Mouse (Mus musculus) embryo, embryonic 9.5 days (tissue): ENCODE results near the gene Necap2.
A peak's percentile ranks its signal among the peaks of the same experiment; 100 is the strongest.

ENCODE experiments used
- DNase-seq: peaks from one replicate; pipeline ENCODE4 v3.0.0-alpha.2; 2017; ENCODE audit errors: extremely low spot score

Necap2 gene

DNA sequence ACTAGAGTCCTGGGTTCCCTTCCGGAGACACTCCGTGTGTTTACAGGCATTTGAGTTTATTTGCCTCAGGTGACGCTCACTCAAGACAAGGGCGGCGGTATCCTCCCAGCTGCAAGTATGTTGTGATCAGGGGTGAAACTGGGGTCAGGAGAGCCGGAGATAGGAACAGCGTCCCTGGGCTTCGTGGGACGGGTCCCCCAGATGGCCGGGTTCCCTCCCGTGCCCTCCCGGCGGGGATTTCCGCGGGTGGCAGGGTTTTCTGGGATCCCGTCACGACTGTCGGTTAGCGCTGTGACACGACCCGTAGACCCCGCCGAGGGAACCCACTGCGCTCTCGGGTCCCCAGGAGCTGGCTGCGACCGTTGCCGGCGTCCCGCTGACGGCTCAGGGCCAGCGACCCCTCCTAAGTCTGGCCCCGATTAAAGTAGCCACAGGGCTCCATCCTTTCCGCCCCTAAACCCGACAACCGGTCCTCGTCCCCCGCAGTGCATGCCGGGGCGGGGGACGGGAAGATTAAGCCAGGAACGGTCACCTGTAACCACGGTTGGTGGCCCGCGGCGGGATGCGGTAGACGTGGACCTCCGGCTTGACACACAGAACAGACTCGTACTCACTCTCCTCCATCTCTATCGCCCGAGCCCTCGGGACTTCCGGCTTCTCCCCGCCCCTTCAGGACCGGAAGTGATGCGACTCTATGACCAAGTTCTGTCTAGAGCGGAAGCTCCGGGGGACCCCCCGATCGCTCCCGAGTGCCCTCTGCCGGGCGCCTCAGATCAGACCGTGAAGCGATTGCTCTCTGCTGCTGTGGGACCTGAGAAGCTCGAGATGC is at the start of gene Necap2:
Gene Necap2 (minus strand): TSS at position 677 of the 829 bp plus-strand sequence.
- DNase-seq: peak; percentile 93

GRCm38 (mm10) chr4:141123065-141123464 is 44.9 kb upstream of the Necap2 start:
- no peak for DNase-seq

- no peak for DNase-seq
These were observed 44.5 kb upstream of the Necap2 start for GRCm38 (mm10) chr4:141122663-141123062.

GRCm38 (mm10) chr4:141120700-141121099 is 42.5 kb upstream of the Necap2 start:
- DNase-seq: peak; percentile 80

DNA sequence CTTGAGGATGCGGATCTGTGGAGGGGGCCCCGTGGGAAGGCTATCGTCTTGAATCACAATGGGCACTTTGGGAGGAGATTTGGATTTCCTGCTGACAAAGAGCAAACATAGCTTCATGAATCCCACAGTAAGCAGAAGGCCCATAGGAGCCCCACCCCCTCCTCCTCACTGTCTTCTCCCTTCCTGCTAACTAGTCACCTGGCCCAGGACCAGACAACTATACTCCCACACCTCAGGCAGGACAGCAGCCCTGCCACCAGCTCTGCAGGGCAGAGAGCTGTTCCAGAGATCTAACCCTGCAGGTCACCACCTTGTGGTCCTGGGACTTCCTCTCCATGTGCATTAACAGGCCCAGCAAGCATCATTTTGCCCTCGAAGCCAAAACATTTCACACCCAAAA is 40.5 kb upstream of the Necap2 start:
- DNase-seq: no peak

- DNase-seq: no peak
These were observed 37.2 kb upstream of the Necap2 start for GRCm38 (mm10) chr4:141115398-141115797.

- no peak for DNase-seq
These were observed 36.4 kb upstream of the Necap2 start for GRCm38 (mm10) chr4:141114521-141114981.

GRCm38 (mm10) chr4:141113831-141114230 is 35.7 kb upstream of the Necap2 start:
- no peak for DNase-seq

DNA sequence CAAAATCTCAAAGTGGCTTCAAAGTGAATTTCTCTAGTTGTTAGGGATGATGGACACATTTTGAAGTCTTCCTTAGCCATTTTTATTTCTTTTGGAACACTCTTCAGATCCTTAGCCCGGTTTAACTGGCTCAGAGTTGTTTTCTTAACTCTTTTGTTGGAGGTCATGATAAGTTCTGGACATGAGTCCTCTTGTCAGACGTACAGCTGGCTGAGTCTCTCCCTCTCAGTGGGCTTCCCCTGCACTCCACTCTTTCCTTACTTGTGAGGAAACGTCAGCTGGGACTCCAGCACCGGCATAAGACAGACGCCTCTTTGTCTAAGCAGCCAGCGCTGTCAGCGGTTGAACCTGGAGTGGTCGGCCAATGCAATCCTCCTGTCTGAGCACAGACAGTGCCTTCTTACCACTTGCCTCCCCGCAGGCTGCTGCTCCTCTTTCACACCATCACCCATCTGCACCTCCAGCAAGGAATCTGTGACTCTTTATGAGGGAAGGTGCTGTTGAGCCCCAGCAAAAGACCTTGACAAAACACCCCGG is 30.1 kb upstream of the Necap2 start:
- DNase-seq: no peak

- DNase-seq: no peak
These were observed 28.5 kb upstream of the Necap2 start for GRCm38 (mm10) chr4:141106526-141107183.

GRCm38 (mm10) chr4:141101855-141102254 is 23.7 kb upstream of the Necap2 start:
- DNase-seq: peak; percentile 26

GRCm38 (mm10) chr4:141101291-141101690 is 23.1 kb upstream of the Necap2 start:
- no peak for DNase-seq

DNA sequence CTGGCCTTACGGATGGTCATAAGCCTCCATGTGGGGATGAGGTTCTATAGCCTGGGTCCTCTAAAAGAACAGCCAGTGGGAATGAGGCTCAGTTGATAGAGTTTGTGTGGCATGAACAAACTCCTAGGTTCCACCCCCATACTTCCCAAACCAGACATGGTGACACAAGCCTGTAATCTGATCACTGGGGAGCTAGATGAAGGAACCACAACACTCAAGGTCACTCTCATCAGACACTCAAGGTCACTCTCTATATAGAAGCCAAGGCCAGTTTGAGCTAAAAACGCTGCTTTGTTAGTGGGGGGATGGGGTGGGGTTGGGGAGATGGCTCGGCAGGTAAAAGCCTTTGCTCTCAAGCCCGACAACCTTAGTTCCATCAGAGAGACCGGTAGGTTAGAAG is 21.8 kb upstream of the Necap2 start:
- DNase-seq: no peak

GRCm38 (mm10) chr4:141098935-141099334 is 20.8 kb upstream of the Necap2 start:
- DNase-seq: no peak

GRCm38 (mm10) chr4:141096710-141097109 is 18.6 kb upstream of the Necap2 start:
- DNase-seq: no peak

DNA sequence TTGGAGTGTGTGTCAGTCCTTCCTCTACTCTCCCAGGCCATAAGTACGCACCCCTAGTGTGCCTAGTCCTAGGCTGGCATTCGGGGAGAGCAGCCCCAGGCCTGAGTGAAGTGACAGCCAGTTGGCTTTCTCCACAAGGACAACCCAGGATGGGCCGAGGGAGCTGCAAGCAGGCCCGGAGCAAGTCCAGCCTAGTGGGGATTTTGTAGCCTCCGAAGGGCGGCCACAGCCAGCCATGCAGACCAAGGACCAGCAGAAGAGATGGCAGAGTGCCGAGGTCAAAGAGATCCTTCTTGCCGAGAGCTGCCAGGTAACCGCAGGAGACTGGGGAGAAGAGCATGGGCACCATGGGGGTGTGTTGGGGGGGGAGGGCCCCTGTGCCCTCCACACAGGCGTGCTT is 16.9 kb upstream of the Necap2 start:
- no peak for DNase-seq

DNA sequence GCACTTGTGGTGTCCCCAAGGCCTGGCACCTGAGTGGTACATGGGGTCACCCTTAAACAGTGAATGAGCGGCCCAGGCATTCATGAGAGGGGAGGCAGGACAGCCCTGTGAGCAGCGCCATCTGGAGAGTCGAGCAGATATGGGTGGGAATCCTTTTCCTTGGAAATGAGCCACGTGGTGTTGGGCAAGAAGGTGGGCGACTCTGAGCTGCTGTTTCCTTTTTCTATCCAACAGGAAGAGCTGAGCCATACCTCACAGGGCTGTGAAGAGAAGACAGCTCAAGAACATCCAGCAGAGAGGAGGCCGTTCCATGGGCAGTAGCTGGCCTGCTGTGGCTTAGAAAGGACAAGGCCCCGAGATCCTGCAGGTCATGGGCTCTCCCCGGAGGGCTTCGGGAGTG is 10.6 kb upstream of the Necap2 start:
- DNase-seq: no peak

- DNase-seq: no peak
These were observed 9.9 kb upstream of the Necap2 start, which contains the start of gene Spata21 for GRCm38 (mm10) chr4:141088033-141088432. Spata21 (plus strand) TSS chr4:141088333.

GRCm38 (mm10) chr4:141086862-141087261 is 8.7 kb upstream of the Necap2 start:
- no peak for DNase-seq

- DNase-seq: no peak
These were observed 467 bp upstream of the Necap2 start for GRCm38 (mm10) chr4:141078510-141079137.

GRCm38 (mm10) chr4:141076761-141077506 is 1.2 kb downstream of the Necap2 start:
- DNase-seq: no peak

GRCm38 (mm10) chr4:141074109-141074508 is 4.0 kb downstream of the Necap2 start:
- DNase-seq: no peak
